Mouse (Mus musculus) MEL (cell line): Measurements from ENCODE around the gene Vps9d1.

Experiments used
- BHLHE40 ChIP-seq: IDR thresholded peaks from 2 replicates; pipeline ENCODE4 v1.6.1; 2012; ENCODE audit warnings: low read depth, mild to moderate bottlenecking, inconsistent platforms, low read length, improper control_type of control experiment, borderline replicate concordance
- CTCF ChIP-seq, 3 experiments: IDR thresholded peaks in 2 of 3; conservative IDR thresholded peaks in 1 of 3; 2 replicates each; pipeline ENCODE4 v1.5.1; 2011 to 2012; ENCODE audit warnings: low read length in 3 of 3, low read depth in 2 of 3, mild to moderate bottlenecking in 2 of 3, improper control_type of control experiment in 1 of 3, inconsistent platforms in 1 of 3, mixed read lengths in 1 of 3, moderate library complexity in 1 of 3; ENCODE audit not compliant: control insufficient read depth in 1 of 3, insufficient read depth in 1 of 3, poor library complexity in 1 of 3, severe bottlenecking in 1 of 3
- EP300 ChIP-seq, 2 experiments: IDR thresholded peaks; 2 replicates each; pipeline ENCODE4 v1.6.1; 2011; ENCODE audit warnings: improper control_type of control experiment in 2 of 2, low read length in 2 of 2, low read depth in 1 of 2, mild to moderate bottlenecking in 1 of 2
- GABPA ChIP-seq: IDR thresholded peaks from 2 replicates; pipeline ENCODE4 v1.6.1; 2012; ENCODE audit warnings: low read depth, mild to moderate bottlenecking, inconsistent platforms, low read length, improper control_type of control experiment, moderate library complexity
- HCFC1 ChIP-seq: IDR thresholded peaks from 2 replicates; pipeline ENCODE4 v1.6.1; 2012; ENCODE audit warnings: low read depth, mild to moderate bottlenecking, inconsistent platforms, low read length, improper control_type of control experiment, moderate library complexity
- MAX ChIP-seq: IDR thresholded peaks from 2 replicates; pipeline ENCODE4 v1.6.1; 2011; ENCODE audit warnings: low read length, improper control_type of control experiment
- MEF2A ChIP-seq: IDR thresholded peaks from 2 replicates; pipeline ENCODE4 v1.6.1; 2014; ENCODE audit warnings: low read depth, mild to moderate bottlenecking, inconsistent platforms, low read length, improper control_type of control experiment; ENCODE audit not compliant: poor library complexity, insufficient replicate concordance, severe bottlenecking; ENCODE audit errors: extremely low read depth
- TAL1 ChIP-seq: IDR thresholded peaks from 2 replicates; pipeline ENCODE4 v1.6.1; 2012; ENCODE audit warnings: mild to moderate bottlenecking, inconsistent platforms, low read length, moderate library complexity, mixed read lengths

DNA sequence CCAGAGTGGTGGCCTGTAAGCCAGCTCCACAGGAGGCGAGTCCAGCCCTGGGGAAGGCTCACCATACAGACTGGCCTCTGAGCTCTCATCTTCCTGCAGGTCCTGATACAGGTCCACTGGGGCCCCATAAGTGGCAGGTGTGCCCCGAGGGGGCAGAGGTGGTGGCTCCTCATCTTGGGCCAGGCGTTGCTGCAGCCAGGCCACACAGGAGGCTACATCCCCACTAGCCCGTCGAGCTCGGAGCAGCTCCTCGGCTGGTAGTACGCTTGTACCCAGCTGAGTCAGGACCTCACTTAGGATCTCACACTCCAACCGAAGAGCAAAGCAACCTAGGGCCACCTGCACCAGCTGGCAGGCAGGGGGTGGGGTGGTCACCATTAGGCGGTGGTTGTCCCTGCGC lies 20.4 kb downstream of the Vps9d1 start:
- TF ChIP-seq HCFC1 = no peak
- no peak for TF ChIP-seq TAL1
- no peak for TF ChIP-seq CTCF (IDR thresholded peaks at IDR 0.05 in 2 of 3, conservative IDR thresholded peaks at IDR 0.05 in 1 of 3; ENCODE audit: control insufficient read depth in 1 of 3, insufficient read depth in 1 of 3, low read depth in 2 of 3, low read length in 3 of 3, poor library complexity in 1 of 3, severe bottlenecking in 1 of 3)
- TF ChIP-seq GABPA = no peak
- no peak for TF ChIP-seq EP300 (IDR thresholded peaks at IDR 0.05; ENCODE audit: low read depth in 1 of 2, low read length in 2 of 2)
- no peak for TF ChIP-seq MEF2A
- TF ChIP-seq MAX = no peak
- TF ChIP-seq BHLHE40 = no peak
